Mouse (Mus musculus) natural killer cell, adult 2 months (primary cell): ENCODE results near the gene Fam78b.

Experiments used
- DNase-seq, 2 experiments: peaks; one replicate each; pipeline ENCODE4 v3.0.0; 2022; ENCODE audit warnings: low spot score in 2 of 2

Gene Fam78b

DNA sequence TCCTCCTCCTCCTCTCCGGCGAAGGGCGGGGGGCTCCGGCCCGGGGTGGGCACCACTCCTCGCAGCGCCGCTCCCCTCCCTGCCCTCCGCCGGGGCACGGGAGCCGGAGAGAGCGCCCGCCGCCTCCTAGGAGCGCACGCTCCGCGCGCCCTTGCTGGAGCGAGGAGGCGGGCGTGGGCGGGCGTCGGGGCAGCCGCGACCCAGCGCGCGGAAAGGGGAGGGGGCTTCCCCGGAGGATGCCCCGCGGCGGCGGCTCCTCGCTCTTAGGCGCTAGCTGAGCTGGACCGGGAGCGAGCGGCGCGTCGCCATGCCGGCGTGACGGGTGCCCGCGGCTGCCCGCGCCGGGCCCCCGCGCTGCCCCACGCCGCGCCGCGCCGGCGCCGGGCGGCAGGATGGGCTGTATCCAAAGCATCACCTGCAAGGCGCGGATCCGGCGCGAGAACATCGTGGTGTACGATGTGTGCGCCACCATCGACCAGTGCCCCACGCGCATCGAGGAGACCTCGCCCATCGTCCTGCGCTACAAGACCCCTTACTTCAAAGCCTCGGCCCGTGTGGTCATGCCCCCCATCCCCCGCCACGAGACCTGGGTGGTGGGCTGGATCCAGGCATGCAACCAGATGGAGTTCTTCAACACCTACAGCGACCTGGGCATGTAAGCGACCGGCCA lies at the start of gene Fam78b:
Gene Fam78b, plus strand, starts transcription at position 244 of the 670 bp plus-strand sequence.
- DNase-seq, result peak in 1 of 2 experiments; percentile 5

DNA sequence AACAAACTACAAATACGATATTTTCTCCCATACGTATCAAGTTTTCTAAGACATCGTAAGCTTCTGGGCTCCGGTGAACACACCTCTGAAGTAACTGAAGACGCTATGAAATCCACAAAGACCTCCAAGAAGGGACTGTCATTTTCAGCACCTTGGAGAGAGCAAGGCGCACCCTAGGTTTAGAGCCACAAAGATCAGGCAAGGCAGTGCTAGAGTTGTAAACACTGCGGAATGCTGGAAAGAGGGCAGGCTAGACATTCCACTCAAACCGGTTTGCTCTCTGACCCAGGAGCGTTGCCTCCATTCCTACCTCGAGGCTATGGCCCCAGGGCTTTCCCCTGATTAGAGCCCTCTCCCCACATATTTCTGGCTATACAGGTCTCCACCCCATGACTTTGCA lies 36.7 kb upstream of the Fam78b start:
- no peak for DNase-seq

DNA sequence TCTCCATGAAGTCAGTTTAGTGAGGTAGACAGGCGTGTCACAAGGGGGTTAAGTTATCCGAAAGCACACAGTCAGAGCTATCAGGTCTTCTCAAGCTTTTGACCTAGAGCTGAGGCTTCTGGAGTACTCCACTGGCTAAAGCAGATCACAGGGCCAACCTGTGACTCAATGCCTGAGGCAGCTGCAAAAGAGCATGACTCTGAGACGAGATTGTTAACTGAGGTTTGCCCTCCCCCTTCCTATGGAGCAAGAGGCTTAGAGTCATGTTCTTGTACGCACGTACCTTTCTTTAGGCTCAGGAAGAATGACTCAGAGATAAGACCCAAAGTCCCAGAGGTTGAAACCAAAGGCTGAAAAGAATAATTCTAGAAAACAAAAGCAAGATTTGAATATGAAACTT lies 32.9 kb upstream of the Fam78b start:
- DNase-seq, result no peak

DNA sequence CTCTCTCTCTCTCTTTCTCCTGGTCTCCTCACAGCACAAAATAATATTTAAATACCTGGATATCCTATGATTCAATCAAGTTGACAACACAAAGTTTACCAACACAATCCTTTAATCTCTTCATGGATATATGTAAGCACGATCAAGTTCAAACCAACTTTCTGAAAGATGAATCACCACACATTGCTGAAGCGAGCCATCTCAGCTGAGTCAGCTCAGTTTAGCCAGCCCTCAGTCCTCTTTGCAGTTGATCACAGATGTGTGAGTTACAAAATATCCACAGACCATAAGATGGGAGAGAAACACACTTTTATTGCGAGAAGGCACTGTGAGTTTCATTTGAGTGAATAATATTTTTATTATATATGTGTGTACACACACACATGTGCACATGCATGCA lies 27.5 kb upstream of the Fam78b start:
- no peak for DNase-seq

DNA sequence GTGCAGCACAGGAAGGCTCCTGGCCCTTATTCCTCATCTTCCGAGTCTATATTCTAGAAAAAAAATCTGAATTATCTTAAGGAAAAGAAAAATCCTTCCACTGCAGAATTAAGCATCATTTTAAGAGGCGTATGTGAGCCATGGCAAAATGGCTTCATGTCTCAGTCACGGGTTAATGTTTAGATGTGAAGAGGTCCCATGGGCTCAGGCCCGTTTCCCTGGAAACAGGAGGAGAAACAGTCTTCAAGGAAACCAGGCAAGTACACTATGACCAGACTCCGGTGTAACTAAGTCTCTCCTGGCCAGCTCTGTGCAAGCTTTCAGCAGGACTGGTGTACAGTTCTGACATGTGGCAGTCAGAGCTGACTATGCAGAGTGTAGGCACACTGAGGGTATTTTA lies 22.6 kb upstream of the Fam78b start:
- no peak for DNase-seq

DNA sequence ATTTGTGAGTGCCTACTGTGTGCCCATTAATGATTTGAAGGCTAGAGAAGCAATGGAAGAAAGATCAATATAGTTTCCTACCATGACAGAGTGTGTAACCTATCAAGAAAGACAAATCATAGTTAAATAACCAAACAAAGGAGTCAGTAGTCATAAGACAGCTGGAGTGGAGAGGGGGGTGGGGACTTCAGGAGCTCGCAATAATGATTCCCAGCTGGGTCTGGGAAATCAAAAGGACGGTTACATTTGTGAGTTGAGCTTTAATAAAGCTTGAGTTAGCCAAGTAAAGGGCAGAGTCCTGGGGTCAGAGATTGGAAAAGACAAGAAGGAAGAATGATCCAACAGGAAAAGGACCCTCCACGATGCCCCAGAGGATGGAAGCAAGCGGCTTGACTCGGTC lies 7.0 kb upstream of the Fam78b start:
- DNase-seq, result no peak

DNA sequence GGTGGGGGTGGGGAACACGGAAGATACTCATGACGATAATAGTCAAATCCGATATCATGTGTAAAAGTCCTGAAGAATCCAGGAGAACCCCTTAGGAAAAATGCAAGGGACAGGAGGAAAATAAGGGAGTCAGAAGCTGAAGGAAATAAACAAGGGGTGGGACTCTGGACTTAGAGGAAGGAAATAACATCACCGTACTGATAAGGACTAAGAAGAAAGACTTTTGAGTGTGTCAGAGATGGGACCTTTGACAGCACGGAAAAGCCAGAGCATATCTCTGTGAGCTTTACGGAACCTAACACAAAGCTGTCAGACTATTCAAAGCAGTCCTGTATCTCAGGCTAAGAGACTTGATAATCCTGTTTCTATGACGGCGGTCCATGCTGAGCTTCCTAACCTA lies 5.0 kb upstream of the Fam78b start:
- no peak for DNase-seq

DNA sequence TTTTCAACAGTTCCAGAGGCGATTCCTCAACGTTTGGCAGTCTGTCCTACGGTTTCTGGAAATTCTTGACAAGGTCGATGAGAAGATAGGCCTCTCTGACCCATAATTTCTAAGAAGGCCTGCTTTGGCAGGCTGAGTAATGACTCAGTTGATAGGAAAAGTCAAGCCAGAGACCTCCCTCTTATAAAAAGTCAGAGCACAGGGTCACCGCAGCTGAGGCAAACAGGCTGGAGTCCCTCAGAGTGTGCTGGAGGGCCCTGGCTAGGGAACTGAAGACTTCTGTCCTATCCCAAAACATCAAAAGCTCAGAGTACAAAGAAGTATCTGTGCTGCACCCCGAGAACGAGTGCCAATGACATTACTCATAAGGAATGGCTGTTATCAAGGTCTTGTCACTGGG lies 4.4 kb upstream of the Fam78b start:
- no peak for DNase-seq

DNA sequence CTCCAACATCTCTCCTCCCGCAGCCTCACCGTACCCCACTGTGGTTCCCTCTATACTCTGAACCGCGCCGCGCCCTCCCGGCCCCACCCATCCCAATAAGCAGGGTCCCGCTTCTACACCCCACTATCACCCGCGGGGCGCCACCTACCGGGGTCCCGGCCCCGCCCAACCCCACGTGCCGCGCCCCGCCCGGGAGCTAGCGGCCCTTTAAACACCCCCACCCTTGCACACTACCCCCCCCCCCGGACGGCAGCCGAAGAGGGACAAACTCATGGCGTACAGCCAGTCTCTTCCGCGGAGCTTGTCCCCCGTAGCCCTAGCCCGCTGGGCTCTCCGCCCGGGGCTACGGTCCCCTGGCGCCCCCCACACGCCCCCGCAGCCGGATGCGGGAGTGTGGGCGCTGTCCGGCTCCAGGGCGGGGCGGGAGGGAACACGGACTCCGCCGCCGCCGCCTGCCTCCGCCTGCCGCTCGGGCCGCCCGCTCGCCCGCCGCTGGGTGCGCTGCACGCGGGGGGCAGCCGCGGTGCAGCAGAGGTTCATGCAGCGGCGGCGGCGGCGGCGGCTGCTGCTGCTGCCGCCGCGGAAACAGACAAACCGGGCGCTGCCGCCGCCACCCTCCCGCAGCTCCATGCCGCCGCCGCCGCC lies 566 bp upstream of the Fam78b start:
- DNase-seq, result peak; percentile 60 to 70

DNA sequence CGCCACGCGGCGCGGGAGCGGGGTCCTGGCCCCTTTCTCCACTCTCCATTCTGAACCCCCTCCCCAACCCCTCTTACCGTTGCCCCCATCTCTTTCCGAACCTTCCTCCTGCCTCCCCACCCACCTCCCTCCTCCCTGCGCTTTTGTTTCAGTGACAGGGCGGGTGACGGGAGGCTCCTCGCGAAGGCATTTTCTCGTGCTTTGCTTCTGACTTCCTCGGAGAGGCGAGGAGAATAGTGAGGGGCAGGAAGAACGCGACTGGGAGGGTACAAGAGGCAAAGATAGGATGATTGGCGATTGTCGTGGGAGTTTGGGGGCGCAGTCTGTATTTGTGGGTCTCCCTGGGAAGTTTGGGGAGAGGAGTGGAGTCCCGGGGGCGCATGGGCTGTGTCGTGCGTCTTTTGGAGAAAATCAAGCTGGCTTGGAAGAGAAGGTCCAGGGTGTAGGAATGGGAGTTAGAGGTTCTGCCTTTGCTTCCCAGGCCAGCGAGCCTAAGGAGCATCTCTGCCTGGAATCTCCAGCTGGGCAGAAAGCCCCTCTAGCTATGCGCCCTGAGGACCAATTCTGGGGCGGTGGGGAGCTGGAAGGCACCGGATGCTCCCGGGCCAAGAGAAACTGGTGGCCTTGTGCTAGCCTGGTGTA lies 748 bp downstream of the Fam78b start:
- peak in 1 of 2 experiments; percentile 1 for DNase-seq

DNA sequence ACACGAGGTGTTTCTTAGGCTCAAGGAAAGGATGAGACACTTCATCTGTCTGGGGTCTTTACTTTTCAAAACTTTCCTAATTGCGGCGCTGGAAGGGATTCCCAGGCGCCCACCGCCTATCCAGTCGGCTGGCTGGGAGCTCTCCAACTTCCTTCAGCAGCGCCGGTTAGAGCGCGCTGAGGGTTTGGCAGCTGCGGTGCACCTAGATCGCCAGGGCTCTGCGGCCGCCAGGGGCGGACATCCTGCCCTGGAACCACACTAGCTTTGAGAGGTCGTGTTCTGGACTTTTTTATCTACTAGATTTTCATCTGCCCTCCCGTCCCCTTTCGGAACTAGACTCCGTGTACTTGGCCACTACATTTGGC lies 1.3 kb downstream of the Fam78b start:
- DNase-seq, result peak; percentile 35 to 39

DNA sequence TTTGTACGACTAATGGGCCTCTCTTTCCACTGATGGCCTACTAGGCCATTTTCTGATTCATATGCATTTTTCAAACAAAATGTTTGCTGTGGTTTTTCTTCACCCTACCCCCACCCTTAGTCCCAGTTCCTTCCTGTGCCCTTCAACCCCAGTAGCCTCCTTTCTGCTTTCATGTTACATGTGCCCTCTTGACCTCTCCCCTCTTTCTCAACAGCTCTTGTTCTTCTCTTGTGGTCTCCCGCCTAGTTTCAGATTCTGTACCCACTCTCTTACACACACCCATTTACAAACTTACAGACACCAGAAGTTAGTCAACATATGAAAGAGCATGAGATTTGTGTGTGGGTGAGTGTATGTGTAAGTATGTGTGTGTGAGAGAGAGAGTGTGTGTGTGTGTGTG lies 3.4 kb downstream of the Fam78b start:
- peak in 1 of 2 experiments; percentile 24 for DNase-seq

DNA sequence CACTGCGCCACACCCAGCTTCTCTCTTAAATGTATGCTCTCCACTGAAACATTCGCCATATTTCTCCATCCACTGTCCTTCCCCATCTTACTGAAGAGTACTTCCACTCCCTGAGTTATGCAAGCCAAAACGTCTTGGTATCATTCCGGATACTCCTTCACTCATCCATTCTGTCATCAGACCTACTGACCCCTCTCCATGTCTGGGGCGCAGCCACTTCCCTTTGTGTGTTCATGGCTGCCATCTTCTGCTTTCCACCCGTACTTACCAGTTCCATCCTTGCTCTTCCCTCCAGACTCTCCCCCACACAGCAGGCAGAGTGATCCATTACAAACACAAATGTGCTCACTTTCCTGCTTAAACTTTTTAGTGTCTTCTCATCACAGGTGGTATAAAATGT lies 6.1 kb downstream of the Fam78b start:
- no peak for DNase-seq

DNA sequence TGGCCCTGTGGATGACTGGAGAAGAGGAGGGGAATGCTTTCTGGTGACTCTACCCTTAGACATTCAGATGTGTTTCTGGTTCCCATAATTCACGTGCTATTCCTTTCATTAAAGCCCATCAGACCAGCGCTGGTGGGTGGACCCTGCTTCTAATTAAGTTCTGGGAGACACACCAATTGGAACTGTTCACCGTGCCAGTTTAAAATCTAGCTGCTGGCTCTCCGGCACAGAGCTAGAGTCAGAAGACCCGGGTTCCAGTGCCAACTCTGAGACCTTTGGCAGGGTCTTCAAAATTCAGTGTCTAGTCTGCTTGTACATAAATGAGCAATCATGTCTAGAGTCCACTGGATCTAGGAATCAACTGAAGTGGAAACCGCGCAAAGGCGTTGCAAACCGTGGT lies 9.0 kb downstream of the Fam78b start:
- DNase-seq, result no peak

DNA sequence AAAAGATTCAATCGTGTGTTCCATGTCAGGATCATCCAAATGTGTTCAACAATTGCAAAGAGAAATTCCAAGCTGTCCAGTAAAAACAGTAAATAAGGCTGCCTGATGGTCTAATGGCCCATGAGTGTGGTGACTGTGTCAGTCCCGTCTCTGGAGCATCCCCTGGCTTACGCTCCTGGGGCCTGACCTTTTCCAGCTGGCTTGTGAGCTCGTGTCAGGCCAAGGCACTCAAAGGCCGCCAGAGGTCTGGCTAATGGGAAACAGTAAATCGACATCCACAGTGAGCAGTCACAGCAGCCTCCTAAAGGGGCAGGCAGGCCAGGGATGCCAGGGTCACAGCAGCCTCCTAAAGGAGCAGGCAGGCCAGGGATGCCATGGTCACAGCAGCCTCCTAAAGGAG lies 10.1 kb downstream of the Fam78b start:
- no peak for DNase-seq

DNA sequence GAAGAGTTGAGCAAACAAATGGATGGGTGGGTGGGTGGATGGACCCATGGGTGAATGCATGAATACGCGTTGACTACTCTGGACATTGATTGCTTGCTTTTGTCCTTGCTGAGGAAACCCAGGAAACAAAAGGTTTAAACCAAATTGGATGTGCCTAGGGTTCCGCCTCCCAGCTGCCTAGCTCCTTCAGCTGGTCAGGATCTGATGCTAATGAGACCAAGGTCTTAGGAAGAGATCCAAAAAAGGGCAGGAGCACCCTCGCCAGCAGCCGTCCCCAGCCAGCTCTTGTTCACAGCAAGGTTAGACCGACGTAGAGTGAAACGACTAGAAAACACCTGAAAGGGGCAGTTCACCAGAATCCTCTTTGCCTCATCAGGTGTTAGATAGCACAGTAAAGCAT lies 11.4 kb downstream of the Fam78b start:
- DNase-seq, result no peak

DNA sequence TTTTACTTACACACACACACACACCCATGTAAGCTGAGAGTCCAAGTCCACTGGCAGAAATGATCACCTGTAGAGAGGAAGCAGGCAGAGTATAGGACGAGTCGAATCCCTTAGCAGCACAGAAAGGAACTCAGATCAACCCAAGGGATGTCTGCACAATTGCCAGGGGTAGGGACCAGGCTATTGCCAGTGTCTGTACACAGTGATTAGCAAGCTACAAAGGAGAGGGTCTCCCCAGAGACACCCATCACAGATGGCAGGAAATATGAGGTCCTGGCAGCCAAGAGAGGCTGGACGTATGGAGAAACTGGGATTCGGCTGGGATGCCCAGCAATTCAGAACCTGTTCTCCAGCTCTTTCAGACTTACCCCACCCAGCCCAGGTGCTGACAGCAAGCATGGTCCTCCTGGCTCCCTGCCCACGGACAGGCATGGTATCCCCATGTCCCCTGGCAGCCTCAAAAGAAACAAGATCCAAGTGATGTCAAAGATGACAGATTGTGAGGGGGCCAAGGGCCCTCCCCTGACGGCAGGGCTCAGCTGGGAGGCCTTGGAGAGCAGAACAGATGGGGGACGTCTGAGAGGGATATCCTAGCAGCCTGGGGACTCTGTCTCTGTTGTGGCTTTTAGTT lies 12.1 kb downstream of the Fam78b start:
- DNase-seq, result no peak

DNA sequence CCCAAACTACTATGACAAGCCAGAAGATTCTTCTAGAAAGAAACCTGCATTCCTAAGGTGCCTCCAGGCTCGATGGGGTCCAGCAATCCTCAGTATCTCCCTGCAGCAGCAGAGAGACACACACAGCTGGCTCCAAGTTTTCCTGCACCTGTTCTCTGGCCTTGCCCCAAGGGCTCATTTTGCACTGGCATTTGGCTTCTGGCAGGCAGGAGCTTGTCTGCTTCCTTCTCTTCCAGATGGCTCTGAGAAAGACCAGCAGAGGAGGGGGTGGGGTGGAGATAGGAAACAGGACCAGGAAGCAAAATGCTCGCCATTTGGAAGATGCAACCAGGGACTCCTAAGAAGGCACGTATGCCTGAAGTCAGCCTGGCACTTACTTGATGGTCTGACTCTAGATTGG lies 15.1 kb downstream of the Fam78b start:
- DNase-seq, result no peak

DNA sequence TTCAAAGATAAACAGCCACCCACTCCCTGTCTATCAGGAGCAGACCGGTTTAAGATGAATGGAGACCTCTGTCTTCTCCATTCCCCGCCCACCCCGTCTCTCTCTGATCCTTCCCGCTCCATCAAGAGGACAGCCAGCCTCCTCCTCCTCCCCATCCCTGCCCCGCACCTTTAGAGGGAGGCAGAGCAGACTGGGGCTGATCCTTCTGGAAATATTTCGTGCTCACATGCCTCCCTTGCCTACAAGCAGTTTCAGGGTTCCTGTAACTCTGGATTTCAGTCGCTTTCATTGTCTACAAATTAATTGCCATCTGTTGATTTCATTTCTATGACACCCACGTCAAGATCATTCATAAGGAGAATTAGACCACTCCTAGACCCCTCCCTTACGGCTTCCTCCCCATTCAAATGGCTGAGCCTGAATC lies 20.8 kb downstream of the Fam78b start:
- DNase-seq, result no peak

DNA sequence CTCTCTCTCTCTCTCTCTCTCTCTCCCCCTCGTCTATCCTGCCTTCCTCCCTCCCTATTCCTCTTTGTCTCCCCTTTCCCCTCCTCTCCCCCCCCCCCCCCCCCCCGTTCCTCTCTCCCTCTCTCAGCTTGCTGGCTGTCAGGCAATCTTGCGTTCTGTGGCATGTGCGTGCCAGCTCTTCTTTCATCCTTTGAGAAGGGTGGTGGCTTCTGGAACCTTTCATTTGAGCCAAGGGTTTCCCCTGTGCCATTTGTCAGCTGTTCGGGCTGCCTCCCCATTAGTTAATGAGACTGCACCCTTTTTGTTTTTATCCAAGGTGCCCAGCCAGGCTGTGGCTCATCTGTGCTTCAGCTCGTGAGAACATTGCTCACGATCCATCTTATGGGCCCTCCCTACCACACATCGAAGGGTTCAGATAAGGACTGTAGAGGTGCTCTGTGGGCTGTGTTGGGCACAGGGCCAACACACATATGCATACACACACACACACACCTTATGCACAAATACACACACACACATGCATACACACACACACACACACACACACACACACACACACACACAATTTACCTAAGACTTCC lies 21.4 kb downstream of the Fam78b start:
- DNase-seq, result no peak

DNA sequence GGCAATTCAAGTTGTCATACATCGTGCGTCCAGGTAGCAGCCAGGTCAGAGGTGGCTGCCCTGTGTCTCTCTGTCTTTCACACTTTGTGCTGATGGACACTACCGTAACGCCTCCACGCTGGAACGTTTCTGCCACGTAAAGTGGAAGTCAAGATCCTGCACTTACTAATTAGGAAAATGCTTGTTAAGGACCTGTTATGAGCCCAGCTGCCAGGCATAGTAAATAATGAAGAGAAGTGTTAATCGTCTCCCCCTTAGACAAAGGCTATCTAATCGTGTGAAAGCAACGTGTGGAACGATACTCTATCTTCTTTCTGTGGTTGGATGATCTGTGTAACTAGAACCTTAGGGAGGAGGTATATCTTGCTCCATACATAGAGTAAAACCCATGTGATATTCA lies 22.6 kb downstream of the Fam78b start:
- no peak for DNase-seq

DNA sequence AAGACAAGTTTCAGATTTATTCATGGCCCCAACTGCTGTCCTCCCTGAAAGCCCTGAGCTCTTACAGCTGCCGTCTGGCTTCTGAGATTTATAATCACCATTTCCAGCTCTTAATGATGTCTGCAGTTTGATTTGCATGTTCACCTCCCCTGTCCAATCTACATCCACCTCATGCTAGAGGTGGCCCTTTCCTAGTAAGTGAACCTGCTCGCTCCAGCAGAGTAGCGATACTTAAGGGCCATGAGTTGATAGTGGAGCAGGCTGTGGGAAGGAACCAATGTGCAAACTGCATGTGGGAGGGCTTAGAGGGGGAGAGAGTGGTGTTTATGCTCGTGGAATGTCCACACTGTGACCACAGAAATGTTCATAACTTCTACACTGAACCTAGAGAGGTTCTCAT lies 23.7 kb downstream of the Fam78b start:
- DNase-seq, result no peak
